Mouse (Mus musculus) heart, postnatal 0 days (tissue): ENCODE measurements at regions not wholly inside any gene's neighbourhood (a gene's known extent, or its start where the extent isn't known, plus 50 kb on each side); places are given as distances from the start of the nearest gene placed in this dataset.

Experiments
- CTCF ChIP-seq: IDR thresholded peaks from 2 replicates; pipeline ENCODE4 v1.5.1; 2016; ENCODE audit warnings: antibody characterized with exemption, control low read depth, low read depth
- EP300 ChIP-seq: IDR thresholded peaks from 2 replicates; pipeline ENCODE4 v1.6.1; 2016; ENCODE audit warnings: antibody characterized with exemption, low read depth

DNA sequence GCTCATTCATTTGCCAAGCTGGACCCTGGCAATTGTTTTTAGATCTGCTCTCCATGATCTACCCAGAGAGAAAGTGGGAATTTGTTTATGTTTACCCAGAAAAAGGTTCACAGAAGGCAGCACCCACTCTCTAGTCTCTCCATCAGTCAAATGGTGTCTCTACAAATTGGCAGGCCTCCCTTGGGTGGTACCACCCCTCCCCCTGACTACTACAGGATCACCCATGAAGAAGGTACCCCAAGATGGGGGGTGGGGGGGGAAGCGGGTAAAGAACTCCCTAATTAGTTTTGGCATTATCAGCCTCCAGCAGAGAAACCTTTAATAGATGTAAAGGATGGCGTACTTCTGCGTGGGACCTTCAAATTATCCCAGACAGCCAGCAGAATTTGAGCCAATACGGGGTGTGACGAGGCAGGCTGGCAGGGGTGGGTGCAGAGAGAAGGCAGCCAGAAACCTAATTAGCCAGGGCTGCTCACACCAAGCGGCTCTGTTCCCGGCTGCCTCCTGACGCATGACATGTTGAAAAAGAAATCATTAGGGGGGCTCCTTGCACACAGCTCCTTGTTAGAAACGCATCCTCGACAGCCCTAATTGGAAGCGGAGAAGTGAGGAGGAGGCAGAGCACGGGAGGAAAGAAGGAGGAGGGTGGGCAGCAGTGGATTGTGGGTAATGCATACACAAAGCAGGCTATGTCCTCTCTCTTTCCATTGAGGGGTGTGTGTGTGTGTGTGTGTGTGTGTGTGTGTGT is 220.7 kb downstream of the Suds3 start:
- TF ChIP-seq EP300 (no peak), CTCF (no peak)
